Mouse (Mus musculus): ENCODE data around the gene Nup214. TPM values are rescaled to one million over a fixed set of nuclear protein-coding genes. Genes with fewer than 3 reads are reported as not detected.

The Nup214 gene
- polyA plus RNA-seq, 1 experiment: 13.0 TPM

GRCm38 (mm10) chr2:32068811-32069607, 94.8 kb downstream of the Nup214 start:
- TF ChIP-seq GATA1 (IDR thresholded peaks at IDR 0.05; ENCODE audit: low read length): no peak

GRCm38 (mm10) chr2:32070747-32071146, 96.5 kb downstream of the Nup214 start:
- no peak for TF ChIP-seq GATA1 (IDR thresholded peaks at IDR 0.05; ENCODE audit: low read length)

- TF ChIP-seq GATA1 (IDR thresholded peaks at IDR 0.05; ENCODE audit: low read length): no peak
Observed at GRCm38 (mm10) chr2:32074404-32074803, 100.2 kb downstream of the Nup214 start.

- no peak for TF ChIP-seq GATA1 (IDR thresholded peaks at IDR 0.05; ENCODE audit: low read length)
Observed at GRCm38 (mm10) chr2:32075368-32075767, 101.1 kb downstream of the Nup214 start.

DNA sequence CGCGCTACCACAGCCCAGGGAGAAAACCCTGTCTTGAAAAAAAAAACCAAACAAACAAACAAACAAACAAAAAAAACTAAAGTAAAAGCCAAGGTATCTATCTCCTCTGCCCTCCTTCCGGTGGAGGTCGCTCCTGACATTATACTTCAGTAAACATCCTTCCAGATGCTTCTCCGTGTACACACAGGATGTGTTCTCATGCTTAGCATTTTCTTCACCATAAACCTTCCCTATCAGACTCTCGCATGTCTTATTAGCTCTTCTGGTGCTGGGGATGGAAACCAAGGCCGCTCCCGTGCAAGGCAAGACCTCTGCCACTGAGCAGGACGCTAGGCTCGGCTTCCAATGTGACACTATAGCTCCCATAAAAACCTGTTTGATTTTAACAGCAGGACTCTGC, 103.5 kb downstream of the Nup214 start:
- TF ChIP-seq GATA1 (IDR thresholded peaks at IDR 0.05; ENCODE audit: low read length): no peak

GRCm38 (mm10) chr2:32078522-32078921, 104.3 kb downstream of the Nup214 start:
- TF ChIP-seq GATA1 (IDR thresholded peaks at IDR 0.05; ENCODE audit: low read length): no peak

DNA sequence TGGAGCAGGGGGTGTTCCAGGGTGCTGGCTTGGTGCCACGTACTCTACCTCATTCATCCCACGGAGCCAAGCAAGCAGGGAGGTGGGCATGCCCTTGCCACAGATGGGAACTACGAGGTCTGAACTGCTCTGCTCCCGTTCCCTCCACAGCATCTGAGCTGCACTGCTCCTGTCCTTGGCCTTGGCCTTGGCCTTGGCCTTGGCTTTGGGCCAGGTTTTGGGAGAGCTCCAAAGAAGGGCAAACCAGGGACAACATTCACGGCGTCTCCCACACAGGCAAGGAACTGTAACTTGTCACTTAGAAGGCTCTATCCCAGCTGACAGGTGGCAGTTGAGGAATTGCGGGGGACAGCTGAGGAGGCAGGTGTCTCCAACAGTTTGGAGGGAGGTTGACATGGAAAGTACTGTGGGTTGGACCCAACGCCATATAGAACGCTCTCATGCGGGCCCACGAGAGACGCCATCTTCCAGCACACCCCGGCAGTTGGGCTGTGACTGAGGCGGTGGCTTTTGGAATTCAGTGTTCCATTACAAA, 105.0 kb downstream of the Nup214 start:
- no peak for TF ChIP-seq GATA1 (IDR thresholded peaks at IDR 0.05; ENCODE audit: low read length)

DNA sequence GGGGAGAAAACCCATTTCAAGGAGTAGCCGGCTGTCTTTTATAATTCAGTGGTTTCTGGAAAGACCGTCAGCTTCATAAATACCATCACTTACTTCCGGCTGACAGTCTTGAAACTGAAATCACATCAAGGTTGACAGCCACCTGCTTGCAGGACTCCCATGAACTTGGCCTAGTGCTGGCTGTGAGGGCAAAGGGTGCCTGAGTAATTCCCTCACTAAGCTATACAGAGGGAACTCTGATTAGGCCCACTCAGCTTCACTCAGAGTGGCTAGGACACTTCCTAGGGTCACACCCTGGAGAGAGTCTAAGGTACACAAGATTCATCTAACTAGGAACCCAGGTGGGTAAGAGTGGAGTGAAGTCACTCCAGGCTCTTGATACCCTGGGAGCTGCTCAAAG, 106.4 kb downstream of the Nup214 start:
- no peak for TF ChIP-seq GATA1 (IDR thresholded peaks at IDR 0.05; ENCODE audit: low read length)

GRCm38 (mm10) chr2:32081296-32081929, 107.2 kb downstream of the Nup214 start:
- TF ChIP-seq GATA1 (IDR thresholded peaks at IDR 0.05; ENCODE audit: low read length): no peak

DNA sequence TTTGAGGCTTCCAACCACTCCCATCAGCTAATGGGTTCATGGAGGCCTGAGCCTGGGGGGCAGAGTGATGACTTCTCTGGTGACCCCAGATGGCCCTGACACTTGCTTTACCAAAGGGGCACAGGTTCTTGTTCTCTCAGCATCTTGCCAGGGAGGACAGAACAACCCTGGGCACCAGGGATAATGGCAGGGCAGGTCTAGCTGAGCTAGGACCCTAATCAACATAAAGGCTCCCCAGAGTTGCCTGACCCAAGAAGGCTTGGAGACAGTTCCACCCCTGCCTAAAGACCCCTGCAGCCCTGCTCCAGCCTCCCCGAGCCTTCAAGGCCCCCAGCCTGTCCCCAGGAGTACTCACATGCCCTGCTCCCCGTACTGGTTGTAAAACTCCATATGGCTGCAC, 108.0 kb downstream of the Nup214 start:
- no peak for TF ChIP-seq GATA1 (IDR thresholded peaks at IDR 0.05; ENCODE audit: low read length)

GRCm38 (mm10) chr2:32083159-32084011, 109.1 kb downstream of the Nup214 start:
- TF ChIP-seq GATA1 (IDR thresholded peaks at IDR 0.05; ENCODE audit: low read length): no peak

DNA sequence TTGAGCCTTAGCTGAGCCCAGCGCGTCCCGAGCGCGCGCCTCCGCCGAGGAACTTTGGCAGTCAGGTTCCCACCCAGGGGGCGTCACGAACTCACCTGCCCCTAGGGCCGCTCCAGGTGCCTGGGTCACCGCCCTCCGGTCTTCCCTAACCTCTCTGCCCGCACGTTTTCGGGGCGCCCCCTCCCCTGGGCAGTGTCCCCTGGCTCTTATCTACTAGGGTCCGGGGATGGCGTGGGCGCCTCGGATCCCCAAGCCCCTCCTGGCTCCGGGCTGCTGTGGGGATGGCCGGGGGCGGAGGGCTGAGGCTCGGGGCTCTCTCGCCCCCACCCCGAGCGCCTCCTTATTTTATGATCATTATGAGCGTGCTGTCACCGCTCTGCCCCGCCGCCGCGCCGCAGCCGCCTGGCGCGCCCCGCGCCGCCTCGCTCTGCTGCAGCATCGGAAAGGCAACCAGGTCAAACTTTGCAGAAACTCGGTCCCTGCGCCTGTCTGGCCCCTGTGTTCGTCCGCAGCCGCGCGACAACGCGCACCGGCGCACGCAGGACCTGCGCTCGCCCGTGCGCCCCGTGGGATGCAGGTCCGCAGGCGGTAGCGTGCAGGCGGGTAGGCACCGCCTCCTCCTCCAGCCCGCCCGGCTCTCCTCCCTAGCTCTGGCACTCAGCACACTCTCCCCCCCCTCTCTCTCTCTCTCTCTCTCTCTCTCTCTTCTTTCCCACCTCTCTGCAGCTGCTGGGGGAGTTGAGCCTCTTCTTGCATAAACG, 110.1 kb downstream of the Nup214 start, which contains the start of gene Fam78a:
Fam78a (minus strand) TSS at position 747 of the 761 bp plus-strand sequence.
- no peak for TF ChIP-seq GATA1 (IDR thresholded peaks at IDR 0.05; ENCODE audit: low read length)

- TF ChIP-seq GATA1 (IDR thresholded peaks at IDR 0.05; ENCODE audit: low read length): no peak
Observed at GRCm38 (mm10) chr2:32084872-32085199, 110.6 kb downstream of the Nup214 start.

GRCm38 (mm10) chr2:32085231-32085630, 111.0 kb downstream of the Nup214 start:
- TF ChIP-seq GATA1 (IDR thresholded peaks at IDR 0.05; ENCODE audit: low read length): no peak

GRCm38 (mm10) chr2:32087606-32088005, 113.4 kb downstream of the Nup214 start:
- no peak for TF ChIP-seq GATA1 (IDR thresholded peaks at IDR 0.05; ENCODE audit: low read length)
